Mouse (Mus musculus) heart, postnatal 0 days (tissue): Measurements from ENCODE around the gene Nab2.

Experiments
- CTCF ChIP-seq: IDR thresholded peaks from 2 replicates; pipeline ENCODE4 v1.5.1; 2016; ENCODE audit warnings: antibody characterized with exemption, control low read depth, low read depth
- EP300 ChIP-seq: IDR thresholded peaks from 2 replicates; pipeline ENCODE4 v1.6.1; 2016; ENCODE audit warnings: antibody characterized with exemption, low read depth

DNA sequence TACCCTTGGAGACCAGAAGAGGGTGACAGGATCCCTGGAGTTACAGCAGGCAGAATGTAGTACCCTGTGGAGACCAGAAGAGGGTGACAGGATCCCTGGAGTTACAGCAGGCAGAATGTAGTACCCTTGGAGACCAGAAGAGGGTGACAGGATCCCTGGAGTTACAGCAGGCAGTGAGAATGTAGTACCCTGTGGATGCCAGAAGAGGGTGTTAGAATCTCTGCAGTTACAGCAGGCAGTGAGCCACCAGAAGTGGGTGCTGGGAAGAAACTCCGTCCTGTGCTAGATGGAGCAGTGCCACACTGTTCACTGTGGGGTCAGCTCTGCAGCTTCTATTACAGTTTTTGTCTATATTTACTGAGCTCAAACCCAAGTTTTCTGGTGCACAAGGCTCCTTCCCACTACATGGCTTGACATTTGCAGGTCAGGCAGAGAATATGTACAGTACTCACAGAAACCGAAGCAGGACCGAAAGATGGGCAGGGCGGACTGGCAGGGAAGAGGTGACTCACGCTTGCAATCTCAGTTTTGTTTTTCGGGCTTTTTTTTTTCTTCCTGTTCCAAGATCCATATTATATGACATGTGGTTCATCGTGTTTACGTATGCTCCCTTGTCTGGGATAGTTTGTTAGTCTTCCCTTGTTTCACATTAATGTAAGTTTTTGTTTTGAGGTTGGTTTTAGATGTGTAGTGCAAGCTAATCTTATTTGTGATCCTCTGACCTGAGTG, 6.6 kb upstream of the Nab2 start:
- TF ChIP-seq CTCF (peak; percentile 100), EP300 (no peak; the same call in 1 of the 2 replicates)
